Mouse (Mus musculus): ENCODE measurements around the gene Plcd1.
A peak's percentile ranks its signal among the peaks of the same experiment; 100 is the strongest.

The Plcd1 gene

GRCm38 (mm10) chr9:119093419-119094295, at the start of gene Plcd1:
TSS of gene Plcd1 (minus strand) at chr9:119093502.
- peak in 1 of 2 experiments; percentile 46 for DNase-seq (ENCODE audit: low spot score in 2 of 2)

- DNase-seq (ENCODE audit: low spot score in 2 of 2), result no peak
Observed at GRCm38 (mm10) chr9:119142066-119142465, 48.8 kb upstream of the Plcd1 start.

- no peak for DNase-seq (ENCODE audit: low spot score in 2 of 2)
Observed at GRCm38 (mm10) chr9:119138836-119139235, 45.5 kb upstream of the Plcd1 start.

- DNase-seq (ENCODE audit: low spot score in 2 of 2), result no peak
Observed at GRCm38 (mm10) chr9:119130692-119131091, 37.4 kb upstream of the Plcd1 start.

- no peak for DNase-seq (ENCODE audit: low spot score in 2 of 2)
Observed at GRCm38 (mm10) chr9:119128436-119129181, 35.3 kb upstream of the Plcd1 start.

GRCm38 (mm10) chr9:119122596-119123369, 29.5 kb upstream of the Plcd1 start:
- DNase-seq (ENCODE audit: low spot score in 2 of 2), result no peak

GRCm38 (mm10) chr9:119120168-119120560, 26.9 kb upstream of the Plcd1 start:
- no peak for DNase-seq (ENCODE audit: low spot score in 2 of 2)

DNA sequence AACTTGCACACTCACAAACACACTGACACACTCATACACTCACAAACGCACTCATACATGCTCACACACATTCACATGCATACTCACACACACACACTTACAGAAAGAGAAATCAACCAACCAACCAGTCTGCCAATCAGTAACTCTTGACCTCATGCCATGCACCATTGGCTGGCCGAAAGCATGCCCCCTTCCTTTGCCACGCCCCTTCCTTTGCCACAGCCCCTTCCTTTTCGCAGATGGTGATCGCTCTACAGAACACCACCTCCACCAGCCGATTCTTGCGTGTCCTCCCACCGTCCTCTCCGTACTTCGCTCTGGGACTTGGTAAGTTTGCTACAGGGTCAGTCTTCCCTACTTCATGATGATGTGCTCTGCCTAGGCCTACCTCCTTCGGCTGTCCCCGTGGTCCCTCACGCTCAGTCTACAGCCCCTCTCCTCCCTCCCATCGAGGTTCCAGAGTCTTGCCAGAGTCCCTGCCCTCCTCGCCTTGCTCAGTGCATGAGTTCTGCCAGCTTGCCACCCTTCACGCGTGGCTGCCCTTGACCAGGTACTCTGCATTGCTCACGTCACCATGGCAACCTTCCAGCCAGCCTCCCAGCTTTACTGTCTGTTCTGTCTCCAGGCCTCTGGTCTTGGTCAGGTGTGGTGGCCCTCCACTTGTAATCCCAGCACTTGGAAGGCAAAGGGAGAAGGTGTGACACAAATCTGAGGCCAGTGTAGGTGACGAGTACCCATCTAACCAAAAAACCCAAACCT, 26.3 kb upstream of the Plcd1 start:
- no peak for DNase-seq (ENCODE audit: low spot score in 2 of 2)

GRCm38 (mm10) chr9:119114911-119115310, 21.6 kb upstream of the Plcd1 start:
- no peak for DNase-seq (ENCODE audit: low spot score in 2 of 2)

DNA sequence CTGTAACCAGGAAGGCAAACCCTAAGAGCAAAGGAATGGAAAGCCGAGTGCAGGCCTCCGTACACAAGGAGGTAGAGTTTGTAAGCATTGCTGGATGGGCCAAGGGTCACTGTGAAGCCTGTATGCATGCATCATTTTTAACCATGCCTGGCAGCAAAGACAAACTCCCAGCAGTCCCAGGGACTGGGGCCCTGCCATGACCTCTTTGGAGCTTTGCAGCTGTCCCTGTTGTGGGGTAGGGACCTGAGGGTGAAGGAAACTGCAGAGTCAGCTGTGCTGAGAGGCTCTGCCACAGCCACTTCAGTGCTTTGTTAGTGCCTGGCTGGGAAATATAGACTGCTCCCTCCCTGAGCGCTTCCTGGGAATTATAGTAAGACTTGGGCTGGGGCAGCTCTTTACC, 17.3 kb upstream of the Plcd1 start:
- DNase-seq (ENCODE audit: low spot score in 2 of 2), result no peak

GRCm38 (mm10) chr9:119109685-119110353, 16.5 kb upstream of the Plcd1 start:
- DNase-seq (ENCODE audit: low spot score in 2 of 2), result no peak

DNA sequence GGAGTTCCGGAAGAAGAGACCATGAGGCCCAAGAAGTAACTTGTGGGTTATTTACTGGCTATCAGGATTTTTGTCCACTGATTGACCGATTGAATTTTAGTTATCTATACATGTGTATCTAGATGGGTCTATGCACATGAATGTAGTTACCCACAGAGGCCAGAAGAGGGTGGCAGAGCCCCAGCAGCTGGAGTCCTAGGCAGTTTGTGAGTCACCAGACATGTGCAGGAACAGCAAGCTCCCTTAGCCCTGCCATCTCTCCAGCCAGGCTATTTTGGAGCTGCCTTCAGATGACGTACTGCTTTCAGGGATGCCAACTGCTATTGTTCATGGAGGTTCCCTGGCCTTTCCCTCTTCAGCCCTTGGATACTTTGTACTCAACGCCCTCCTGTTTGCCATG, 14.3 kb upstream of the Plcd1 start:
- no peak for DNase-seq (ENCODE audit: low spot score in 2 of 2)

DNA sequence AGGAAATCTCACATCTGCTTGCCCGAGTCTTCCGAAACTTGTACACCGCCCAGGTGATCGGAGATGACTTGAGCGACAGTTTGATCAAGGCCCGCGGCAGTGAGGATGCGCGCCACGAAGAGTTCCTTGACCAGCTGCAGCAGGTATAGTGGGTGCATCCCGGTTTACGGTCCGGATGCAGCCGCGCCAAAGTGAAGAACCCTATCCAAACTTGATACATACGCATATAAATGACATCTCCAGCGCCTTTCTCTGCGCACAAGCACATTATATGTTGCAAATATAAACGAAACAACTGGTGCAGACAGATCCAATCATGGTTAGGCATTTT, 9.4 kb upstream of the Plcd1 start:
- no peak for DNase-seq (ENCODE audit: low spot score in 2 of 2)

DNA sequence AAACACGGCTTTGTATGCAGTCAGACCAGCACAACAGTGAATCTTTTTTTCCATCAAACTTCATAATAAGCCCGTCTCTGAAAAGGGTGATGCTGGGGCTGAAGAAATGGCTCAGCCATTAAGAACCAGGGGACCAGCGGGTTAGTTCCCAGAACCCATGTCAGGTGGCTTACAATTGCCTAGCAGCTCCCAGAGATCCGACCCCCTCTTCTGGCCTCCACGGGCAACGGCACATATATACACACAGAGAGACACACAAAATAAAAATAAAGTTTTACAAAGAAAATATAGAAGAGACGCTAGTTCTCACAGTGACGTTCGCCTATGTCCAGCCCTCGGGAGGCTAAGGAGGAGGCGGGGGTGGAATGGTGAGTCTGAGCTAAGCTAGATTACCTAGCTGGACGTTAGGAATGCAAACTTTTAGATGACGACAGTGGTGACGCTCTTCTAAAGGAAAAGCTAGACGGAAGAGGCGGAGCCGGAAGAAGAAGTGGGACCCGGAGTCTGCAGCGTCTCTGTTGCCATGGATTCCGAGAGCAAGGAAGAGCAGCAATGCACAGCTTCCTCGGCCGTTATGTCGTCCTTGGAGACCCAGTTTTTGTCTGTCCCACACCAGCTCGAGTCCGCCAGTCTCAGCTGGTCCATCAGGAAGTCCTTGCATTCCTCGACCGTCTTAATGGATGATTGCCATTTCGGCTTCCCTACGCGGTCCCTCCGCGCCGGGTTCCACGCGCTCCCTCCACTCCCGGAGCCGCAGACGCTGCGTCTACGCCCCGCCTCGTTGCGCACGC, 8.9 kb upstream of the Plcd1 start, which contains the start of gene Dlec1:
Gene Dlec1, plus strand, starts transcription at position 487 of the 791 bp plus-strand sequence.
- DNase-seq (ENCODE audit: low spot score in 2 of 2), result peak; percentile 20 to 65

DNA sequence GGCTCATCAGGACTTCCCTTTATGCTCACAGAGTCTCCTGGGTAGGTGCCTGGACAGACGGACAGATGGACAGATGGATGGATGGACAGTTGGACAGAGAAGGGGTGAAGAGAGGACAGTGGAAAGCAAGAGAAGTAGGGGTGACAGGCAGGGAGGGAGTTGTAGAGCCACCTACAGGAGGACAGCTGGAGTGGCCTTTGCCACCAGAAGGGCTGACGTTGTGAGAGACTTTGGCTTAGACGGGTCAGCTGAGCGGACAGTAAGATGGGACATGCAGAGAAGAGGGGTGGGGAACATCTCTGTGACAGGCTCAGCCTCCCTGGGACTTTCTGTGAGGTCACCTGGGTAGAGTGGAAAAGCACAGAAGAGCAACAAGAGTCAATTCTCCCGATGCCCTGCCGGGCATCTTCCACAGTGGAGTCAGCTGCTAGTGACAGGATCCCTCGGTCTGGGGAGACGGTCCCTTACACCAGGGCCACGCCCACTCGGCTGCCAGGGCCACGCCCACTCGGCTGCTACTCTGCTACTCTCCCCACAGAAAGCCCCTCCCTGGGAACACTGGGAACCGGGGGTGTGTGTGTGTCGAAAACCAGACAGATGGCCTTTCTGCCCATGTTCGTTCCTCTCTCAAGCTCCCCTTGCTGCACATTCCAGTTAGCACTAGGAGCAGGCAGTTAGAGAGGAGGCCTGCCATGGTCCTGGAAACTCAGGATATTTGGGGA, 7.0 kb upstream of the Plcd1 start:
- DNase-seq (ENCODE audit: low spot score in 2 of 2), result peak in 1 of 2 experiments; percentile 43

DNA sequence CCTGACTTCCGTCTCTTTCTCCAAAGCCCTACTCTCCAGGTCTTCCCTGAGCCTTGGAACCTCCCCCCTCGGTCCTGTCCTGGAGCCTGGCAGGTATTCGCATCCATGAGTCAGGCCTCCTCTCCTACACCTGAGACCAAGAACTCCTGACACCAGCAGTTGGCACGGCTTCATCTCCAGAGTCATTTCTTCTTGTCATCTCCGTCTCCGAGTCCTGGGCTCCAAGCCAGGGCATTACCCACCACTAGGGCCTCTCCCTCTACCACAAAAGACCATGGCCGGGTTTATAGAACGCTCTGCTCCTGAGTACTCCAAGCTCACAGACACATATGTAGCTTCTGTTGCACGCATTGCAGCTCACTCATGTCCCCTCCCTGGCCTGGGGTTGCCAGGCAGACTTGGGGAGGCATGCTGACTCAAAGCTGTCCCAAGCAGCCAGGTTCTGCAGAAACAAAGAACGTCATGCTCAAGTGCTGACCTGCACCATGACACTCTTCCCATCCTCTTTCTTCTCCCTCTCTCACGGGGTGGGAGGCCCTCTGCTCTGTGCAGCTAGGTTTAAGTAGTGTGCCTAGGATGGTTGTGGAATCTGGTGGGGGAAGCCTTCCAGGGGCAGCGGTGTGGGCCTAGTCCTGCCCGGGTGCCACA, 1.3 kb upstream of the Plcd1 start:
- DNase-seq (ENCODE audit: low spot score in 2 of 2), result no peak

DNA sequence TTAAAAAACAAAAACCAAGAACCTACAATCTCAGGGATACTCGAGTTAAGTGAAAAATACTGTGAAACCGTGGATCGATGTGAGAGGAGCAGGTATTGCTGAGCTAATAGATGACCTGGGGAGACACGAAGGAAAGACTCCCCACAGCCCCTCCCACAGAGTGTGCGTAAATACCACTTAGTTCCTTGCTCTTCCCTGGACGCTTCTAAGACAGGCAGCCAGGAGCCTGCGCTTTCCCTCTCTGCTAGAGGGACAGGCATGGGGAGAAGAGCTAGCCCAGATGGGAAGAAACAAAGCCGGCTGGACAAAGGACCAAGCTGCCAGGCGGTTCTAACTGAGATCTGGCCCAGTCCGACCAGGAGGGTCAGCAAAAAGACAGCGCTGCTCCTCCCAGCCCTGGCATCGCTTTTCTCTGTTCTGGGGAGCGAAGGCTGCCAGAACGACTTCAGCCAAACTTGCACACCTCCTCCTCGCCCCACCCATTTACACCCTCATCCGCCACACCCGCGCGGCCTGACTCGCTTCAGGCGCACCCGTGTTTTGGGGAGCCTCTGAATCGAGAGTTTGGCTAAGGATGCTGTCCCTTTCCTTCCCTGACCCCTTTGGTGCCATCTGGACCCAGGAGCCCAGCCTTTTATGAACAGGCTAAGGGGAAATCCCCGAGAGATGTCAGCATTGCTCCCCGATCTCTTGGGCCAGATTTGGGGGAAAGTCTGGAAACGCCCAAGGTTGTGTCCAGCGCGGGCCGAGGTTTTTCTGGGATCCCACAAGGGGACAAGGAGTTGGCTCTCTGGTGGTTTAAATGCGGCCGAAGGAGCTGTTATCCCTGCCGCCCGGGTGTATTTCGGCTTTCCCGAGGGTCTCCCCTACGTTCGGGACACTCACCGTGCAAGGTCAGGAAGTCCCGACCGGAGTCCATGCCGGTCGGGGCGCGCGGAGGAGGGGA, 556 bp downstream of the Plcd1 start:
- DNase-seq (ENCODE audit: low spot score in 2 of 2), result no peak

All from spleen, postnatal 10 days (tissue).